In genomic region chr2:118558426-118558825, GRCm38 (mm10) we compare ENCODE assay signal across 15 mouse cellular contexts.
"Had no signal": no experiment of that assay in that cellular context is flagged by ENCODE, and none has a peak within 500 bp of the region (broad histone marks: within the 10 kb centered on the region; RNA-seq: fewer than 3 reads in every experiment).

No protein-coding gene starts in this region.

- H3K4me1 ChIP-seq: neural tube, embryonic 15.5 days; stomach, embryonic 15.5 days had no signal

- H3K36me3 ChIP-seq: neural tube, embryonic 15.5 days; stomach, embryonic 15.5 days had no signal

- H3K27ac ChIP-seq: neural tube, embryonic 15.5 days; stomach, embryonic 15.5 days; stomach, postnatal 0 days had no signal

- DNase-seq: retina, postnatal 1 day; right cerebral cortex, adult 18-20 months; right cerebral cortex, postnatal 14 days; right cerebral cortex, postnatal 25 days; right cerebral cortex, postnatal 4 days; spleen, adult 18-20 months; thymus, adult 18-20 months; thymus, adult 2 months; thymus, postnatal 14 days; thymus, postnatal 25 days; thymus, postnatal 36 days; thymus, postnatal 4 days had no signal

- H3K27me3 ChIP-seq: neural tube, embryonic 15.5 days; stomach, embryonic 15.5 days had no signal

- H3K9me3 ChIP-seq: neural tube, embryonic 15.5 days; stomach, embryonic 15.5 days had no signal

- H3K4me3 ChIP-seq: neural tube, embryonic 15.5 days; stomach, embryonic 15.5 days had no signal

- H3K9ac ChIP-seq: neural tube, embryonic 15.5 days; stomach, embryonic 15.5 days had no signal
